Mouse (Mus musculus): ENCODE data around the gene Nubp2. TPM values are rescaled to one million over a fixed set of nuclear protein-coding genes. Genes with fewer than 3 reads are reported as not detected.
A peak's percentile ranks its signal among the peaks of the same experiment; 100 is the strongest.

The Nubp2 gene
- polyA plus RNA-seq, 1 experiment = 39.0 TPM

- H3K27me3 ChIP-seq (ENCODE audit: control insufficient read depth, insufficient read depth, low read length) = no peaks in the 10 kb centered on the region
- no peak overlapping the region for H3K27ac ChIP-seq (ENCODE audit: insufficient read depth, low read length)
- TF ChIP-seq POLR2A (IDR thresholded peaks at IDR 0.05; ENCODE audit: borderline replicate concordance, insufficient read depth, low read length) (no peak), CTCF (IDR thresholded peaks at IDR 0.05; ENCODE audit: borderline replicate concordance, insufficient read depth, low read depth, low read length) (no peak)
- no peak overlapping the region for H3K4me3 ChIP-seq (replicated peaks; ENCODE audit: insufficient read depth, low read depth, low read length)
- WGBS = 35% methylated on average over 12 of the region's 12 CpGs
- peak; percentile 51 to 52 for DNase-seq
- peaks cover 60% of the 10 kb centered on the region for H3K4me1 ChIP-seq (ENCODE audit: control insufficient read depth, insufficient read depth, low read length)
These were observed 6.6 kb upstream of the Nubp2 start for GRCm38 (mm10) chr17:24892785-24893184.

GRCm38 (mm10) chr17:24891321-24891720 lies 5.2 kb upstream of the Nubp2 start:
- DNase-seq = peak; percentile 77 to 87
- peak overlapping the region; percentile 65 for H3K27ac ChIP-seq (ENCODE audit: insufficient read depth, low read length)
- TF ChIP-seq CTCF (IDR thresholded peaks at IDR 0.05; ENCODE audit: borderline replicate concordance, insufficient read depth, low read depth, low read length) = no peak
- TF ChIP-seq POLR2A (IDR thresholded peaks at IDR 0.05; ENCODE audit: borderline replicate concordance, insufficient read depth, low read length) = peak; percentile 18; the same call in 1 of the 2 replicates
- no peak overlapping the region for H3K4me3 ChIP-seq (replicated peaks; ENCODE audit: insufficient read depth, low read depth, low read length)
- H3K4me1 ChIP-seq (ENCODE audit: control insufficient read depth, insufficient read depth, low read length) = peaks cover 51% of the 10 kb centered on the region
- WGBS = 13% methylated on average over 13 of the region's 13 CpGs
- H3K27me3 ChIP-seq (ENCODE audit: control insufficient read depth, insufficient read depth, low read length) = no peaks in the 10 kb centered on the region

- 72% methylated on average over 19 of the region's 19 CpGs for WGBS
- H3K27ac ChIP-seq (ENCODE audit: insufficient read depth, low read length) = peak overlapping the region; percentile 65; the same call in 1 of the 2 replicates
- H3K4me3 ChIP-seq (replicated peaks; ENCODE audit: insufficient read depth, low read depth, low read length) = no peak overlapping the region
- H3K27me3 ChIP-seq (ENCODE audit: control insufficient read depth, insufficient read depth, low read length) = no peaks in the 10 kb centered on the region
- DNase-seq = peak in 1 of 2 experiments; percentile 25
- TF ChIP-seq POLR2A (IDR thresholded peaks at IDR 0.05; ENCODE audit: borderline replicate concordance, insufficient read depth, low read length) = 0 out of 2 replicates have a peak, but pooled peaks have one; percentile 18
- TF ChIP-seq CTCF (IDR thresholded peaks at IDR 0.05; ENCODE audit: borderline replicate concordance, insufficient read depth, low read depth, low read length) = no peak; the same call in 1 of the 2 replicates
- H3K4me1 ChIP-seq (ENCODE audit: control insufficient read depth, insufficient read depth, low read length) = peaks cover 53% of the 10 kb centered on the region
These were observed 4.3 kb upstream of the Nubp2 start for GRCm38 (mm10) chr17:24890151-24891092.

GRCm38 (mm10) chr17:24888862-24889261 lies 2.7 kb upstream of the Nubp2 start:
- DNase-seq = peak in 1 of 2 experiments; percentile 22
- Histone ChIP-seq H3K4me3 (replicated peaks; ENCODE audit: insufficient read depth, low read depth, low read length) (no peak overlapping the region), H3K27me3 (ENCODE audit: control insufficient read depth, insufficient read depth, low read length) (no peaks in the 10 kb centered on the region), H3K27ac (ENCODE audit: insufficient read depth, low read length) (no peak overlapping the region; the same call in 1 of the 2 replicates), H3K4me1 (ENCODE audit: control insufficient read depth, insufficient read depth, low read length) (peaks cover 56% of the 10 kb centered on the region)
- TF ChIP-seq POLR2A (IDR thresholded peaks at IDR 0.05; ENCODE audit: borderline replicate concordance, insufficient read depth, low read length) (no peak), CTCF (IDR thresholded peaks at IDR 0.05; ENCODE audit: borderline replicate concordance, insufficient read depth, low read depth, low read length) (0 out of 2 replicates have a peak, but pooled peaks have one; percentile 1)
- WGBS = 66% methylated on average over 3 of the region's 3 CpGs

- Histone ChIP-seq H3K27ac (ENCODE audit: insufficient read depth, low read length) (peak overlapping the region; percentile 93), H3K4me1 (ENCODE audit: control insufficient read depth, insufficient read depth, low read length) (peaks cover 44% of the 10 kb centered on the region), H3K4me3 (replicated peaks; ENCODE audit: insufficient read depth, low read depth, low read length) (peak overlapping the region; percentile 84), H3K27me3 (ENCODE audit: control insufficient read depth, insufficient read depth, low read length) (no peaks in the 10 kb centered on the region)
- DNase-seq = peak; percentile 57 to 61
- TF ChIP-seq CTCF (IDR thresholded peaks at IDR 0.05; ENCODE audit: borderline replicate concordance, insufficient read depth, low read depth, low read length) = no peak
- TF ChIP-seq POLR2A (IDR thresholded peaks at IDR 0.05; ENCODE audit: borderline replicate concordance, insufficient read depth, low read length) = no peak
- 22% methylated on average over 18 of the region's 18 CpGs for WGBS
These were observed 1.3 kb upstream of the Nubp2 start for GRCm38 (mm10) chr17:24887291-24888080.

GRCm38 (mm10) chr17:24886932-24887271 lies 753 bp upstream of the Nubp2 start:
- Histone ChIP-seq H3K4me3 (replicated peaks; ENCODE audit: insufficient read depth, low read depth, low read length) (peak overlapping the region; percentile 84), H3K27me3 (ENCODE audit: control insufficient read depth, insufficient read depth, low read length) (no peaks in the 10 kb centered on the region), H3K4me1 (ENCODE audit: control insufficient read depth, insufficient read depth, low read length) (peaks cover 38% of the 10 kb centered on the region), H3K27ac (ENCODE audit: insufficient read depth, low read length) (peak overlapping the region; percentile 93)
- no peak for DNase-seq
- no peak for TF ChIP-seq CTCF (IDR thresholded peaks at IDR 0.05; ENCODE audit: borderline replicate concordance, insufficient read depth, low read depth, low read length)
- TF ChIP-seq POLR2A (IDR thresholded peaks at IDR 0.05; ENCODE audit: borderline replicate concordance, insufficient read depth, low read length) = no peak
- under 1% methylated on average over 18 of the region's 18 CpGs for WGBS

GRCm38 (mm10) chr17:24885356-24886133 lies 604 bp downstream of the Nubp2 start:
- 22% methylated on average over 22 of the region's 22 CpGs for WGBS
- peaks cover 25% of the 10 kb centered on the region for H3K4me1 ChIP-seq (ENCODE audit: control insufficient read depth, insufficient read depth, low read length)
- H3K27ac ChIP-seq (ENCODE audit: insufficient read depth, low read length) = no peak overlapping the region
- peak in 1 of 2 experiments; percentile 39 for DNase-seq
- peak overlapping the region; percentile 81 for H3K4me3 ChIP-seq (replicated peaks; ENCODE audit: insufficient read depth, low read depth, low read length)
- H3K27me3 ChIP-seq (ENCODE audit: control insufficient read depth, insufficient read depth, low read length) = no peaks in the 10 kb centered on the region
- TF ChIP-seq POLR2A (IDR thresholded peaks at IDR 0.05; ENCODE audit: borderline replicate concordance, insufficient read depth, low read length) (no peak), CTCF (IDR thresholded peaks at IDR 0.05; ENCODE audit: borderline replicate concordance, insufficient read depth, low read depth, low read length) (no peak)

All from cerebellum, adult 2 months (tissue).